Mouse (Mus musculus) adrenal gland, postnatal 36 days (tissue): ENCODE results near the gene Dennd4a. TPM values are rescaled to one million over a fixed set of nuclear protein-coding genes. Genes with fewer than 3 reads are reported as not detected.

ENCODE experiments used
- DNase-seq, 2 experiments: peaks; one replicate each; pipeline ENCODE4 v3.0.0; 2021; ENCODE audit warnings: mixed read lengths in 1 of 2
- total RNA-seq, 2 experiments: library from RNA; stranded (reverse); gene quantifications; 2 replicates each; pipeline ENCODE4 v1.2.3; 2021

The Dennd4a gene
- total RNA-seq, 2 experiments from 2014 or later: 18.1 to 19.9 TPM

DNA sequence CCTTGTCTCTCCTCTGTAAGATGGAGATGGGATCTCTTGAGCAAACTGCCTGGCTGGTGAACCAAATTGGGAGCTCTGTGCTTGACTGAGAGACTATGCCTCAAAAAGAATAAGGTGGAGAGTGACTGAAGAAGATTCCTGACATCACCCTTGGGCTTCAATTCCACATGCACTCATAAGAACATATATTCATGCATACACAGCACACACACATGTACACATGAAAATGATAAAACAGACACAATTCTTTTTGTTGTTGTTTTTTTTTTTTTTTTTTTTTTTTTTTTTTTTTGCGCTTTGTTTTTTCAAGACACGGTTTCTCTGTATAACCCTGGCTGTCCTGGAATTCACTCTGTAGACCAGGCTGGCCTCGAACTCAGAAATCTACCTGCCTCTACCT lies 146.1 kb downstream of the Dennd4a start:
- DNase-seq: no peak

DNA sequence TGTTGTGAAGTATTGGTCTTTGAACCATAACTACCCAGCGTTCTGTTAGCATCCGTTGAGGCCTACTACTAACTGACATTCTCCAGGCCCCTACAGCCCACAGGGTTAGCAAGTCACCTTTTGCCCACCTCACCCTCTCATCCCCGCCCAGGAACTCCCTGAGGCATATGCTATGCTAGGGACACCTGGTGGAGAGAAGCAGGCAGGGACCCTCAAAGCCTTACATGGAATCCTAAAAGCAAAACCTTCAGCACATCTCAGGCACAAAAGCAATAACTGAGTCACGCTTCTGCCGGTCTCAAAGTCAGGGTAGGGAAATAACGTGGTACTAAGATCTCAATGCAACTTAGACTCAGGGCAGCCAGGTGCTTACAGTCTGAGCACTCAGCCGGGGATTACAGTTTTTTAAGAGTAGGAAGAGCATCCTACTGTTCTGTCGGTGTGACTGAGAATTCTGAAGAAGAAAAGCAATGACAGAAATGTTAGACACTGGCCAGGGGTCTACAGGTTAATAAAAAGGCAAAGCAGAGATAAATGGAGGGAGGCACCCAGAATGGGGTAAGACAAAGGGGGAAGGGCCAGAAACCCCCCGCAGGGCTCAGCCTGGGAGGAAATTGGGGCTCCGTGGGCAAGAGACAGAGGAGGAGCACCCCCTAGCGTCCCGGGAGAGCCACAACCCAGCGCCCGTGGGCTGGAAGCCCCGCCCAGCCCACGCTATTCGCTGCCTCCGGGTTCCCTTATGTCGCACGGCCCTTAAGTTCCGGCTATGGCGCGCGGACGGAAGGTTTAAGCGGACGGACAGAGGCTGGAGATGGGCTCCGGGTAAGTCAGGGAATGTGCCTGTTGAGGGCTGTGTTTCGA lies 149.2 kb downstream of the Dennd4a start, which contains the start of gene Ints14:
Gene Ints14 (plus strand): TSS at position 789 of the 861 bp plus-strand sequence.
- DNase-seq: peak; percentile 96

DNA sequence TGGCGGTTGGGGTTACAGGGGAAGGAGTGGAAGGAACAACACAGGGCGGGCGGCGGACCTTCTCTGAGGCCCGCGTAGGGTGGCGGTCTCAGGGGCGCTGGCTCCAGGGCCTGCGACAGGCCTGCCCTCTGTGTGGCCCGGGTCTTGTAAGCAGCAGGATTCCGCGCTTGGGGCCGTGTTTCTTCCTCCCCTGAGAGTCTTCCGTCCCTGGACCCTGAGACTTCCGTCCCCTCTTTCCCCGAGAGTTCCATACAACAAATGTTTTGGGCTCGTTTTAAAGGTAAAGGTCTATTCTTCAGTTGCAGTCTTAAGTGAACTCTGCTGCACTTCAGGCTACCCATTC lies 149.8 kb downstream of the Dennd4a start:
- DNase-seq: no peak

Other genes with a start within 250 kb of the Dennd4a start
- 100 to 1,000 TPM; 266 to 324 TPM for gene Rab11a, start 73.6 kb upstream of the Dennd4a start, total RNA-seq
- not detected for gene Slc24a1, start 140.3 kb downstream of the Dennd4a start, total RNA-seq
- gene Ints14, start 149.6 kb downstream of the Dennd4a start, total RNA-seq: 10 to 100 TPM; 24.9 to 30.3 TPM
- gene Hacd3, start 210.4 kb downstream of the Dennd4a start, total RNA-seq: 100 to 1,000 TPM; 251 to 350 TPM
- gene Dpp8, start 221.1 kb downstream of the Dennd4a start, total RNA-seq: 100 to 1,000 TPM in 1 of 2 experiments, 10 to 100 TPM in 1; 88.0 to 104 TPM